Mouse (Mus musculus) skeletal muscle tissue, adult 2 months (tissue): ENCODE measurements around the gene Rnf123.

Source experiments
- DNase-seq: peaks from one replicate; pipeline ENCODE4 v3.0.0-alpha.2; 2012; ENCODE audit warnings: low read depth, low spot score

Rnf123 gene

GRCm38 (mm10) chr9:108062142-108062541 lies 21.0 kb downstream of the Rnf123 start:
- no peak for DNase-seq

- DNase-seq = no peak
These were observed 24.9 kb downstream of the Rnf123 start for GRCm38 (mm10) chr9:108058291-108058690.

- peak; percentile 84 for DNase-seq
These were observed 25.9 kb downstream of the Rnf123 start for GRCm38 (mm10) chr9:108057262-108057562.

- DNase-seq = no peak
These were observed 26.5 kb downstream of the Rnf123 start for GRCm38 (mm10) chr9:108056361-108057261.

GRCm38 (mm10) chr9:108055661-108056237 lies 27.4 kb downstream of the Rnf123 start:
- DNase-seq = no peak

- no peak for DNase-seq
These were observed 28.1 kb downstream of the Rnf123 start for GRCm38 (mm10) chr9:108055061-108055460.

- no peak for DNase-seq
These were observed 28.7 kb downstream of the Rnf123 start for GRCm38 (mm10) chr9:108054331-108055040.

GRCm38 (mm10) chr9:108053665-108054225 lies 29.4 kb downstream of the Rnf123 start:
- DNase-seq = no peak

- DNase-seq = peak; percentile 96
These were observed 30.1 kb downstream of the Rnf123 start, which contains the start of gene Amigo3 for GRCm38 (mm10) chr9:108052885-108053664. TSS of gene Amigo3 (plus strand) at chr9:108053159.

GRCm38 (mm10) chr9:108052411-108052810 lies 30.7 kb downstream of the Rnf123 start:
- DNase-seq = no peak

GRCm38 (mm10) chr9:108051931-108052220 lies 31.3 kb downstream of the Rnf123 start:
- no peak for DNase-seq

GRCm38 (mm10) chr9:108051184-108051930 lies 31.8 kb downstream of the Rnf123 start:
- DNase-seq = no peak

GRCm38 (mm10) chr9:108049561-108050251 lies 33.4 kb downstream of the Rnf123 start:
- DNase-seq = no peak

- peak; percentile 97 for DNase-seq
These were observed 34.1 kb downstream of the Rnf123 start, which contains the start of gene Gmppb for GRCm38 (mm10) chr9:108049016-108049455. TSS of gene Gmppb (plus strand) at chr9:108049242.

GRCm38 (mm10) chr9:108048566-108048955 lies 34.6 kb downstream of the Rnf123 start:
- peak; percentile 40 for DNase-seq

- no peak for DNase-seq
These were observed 35.3 kb downstream of the Rnf123 start for GRCm38 (mm10) chr9:108047601-108048565.

GRCm38 (mm10) chr9:108046582-108046981 lies 36.6 kb downstream of the Rnf123 start:
- no peak for DNase-seq

- DNase-seq = no peak
These were observed 38.2 kb downstream of the Rnf123 start for GRCm38 (mm10) chr9:108044751-108045492.
